Mouse (Mus musculus): ENCODE measurements around the gene Tspan7.

- TF ChIP-seq CTCF (IDR thresholded peaks at IDR 0.05; ENCODE audit: low read depth, low read length) (no peak), POLR2A (IDR thresholded peaks at IDR 0.05; ENCODE audit: extremely low read depth, insufficient read depth, low read length) (no peak)
These were observed 13.6 kb downstream of the Tspan7 start for GRCm38 (mm10) chrX:10498580-10498979.
